Mouse (Mus musculus): ENCODE measurements around the gene Lcmt2.
A peak's percentile ranks its signal among the peaks of the same experiment; 100 is the strongest.
"Not testable (repeated sequence)": the region's sequence is repeated elsewhere in the genome, so short reads cannot be mapped to it uniquely, and the experiment has no call there.

The Lcmt2 gene

DNA sequence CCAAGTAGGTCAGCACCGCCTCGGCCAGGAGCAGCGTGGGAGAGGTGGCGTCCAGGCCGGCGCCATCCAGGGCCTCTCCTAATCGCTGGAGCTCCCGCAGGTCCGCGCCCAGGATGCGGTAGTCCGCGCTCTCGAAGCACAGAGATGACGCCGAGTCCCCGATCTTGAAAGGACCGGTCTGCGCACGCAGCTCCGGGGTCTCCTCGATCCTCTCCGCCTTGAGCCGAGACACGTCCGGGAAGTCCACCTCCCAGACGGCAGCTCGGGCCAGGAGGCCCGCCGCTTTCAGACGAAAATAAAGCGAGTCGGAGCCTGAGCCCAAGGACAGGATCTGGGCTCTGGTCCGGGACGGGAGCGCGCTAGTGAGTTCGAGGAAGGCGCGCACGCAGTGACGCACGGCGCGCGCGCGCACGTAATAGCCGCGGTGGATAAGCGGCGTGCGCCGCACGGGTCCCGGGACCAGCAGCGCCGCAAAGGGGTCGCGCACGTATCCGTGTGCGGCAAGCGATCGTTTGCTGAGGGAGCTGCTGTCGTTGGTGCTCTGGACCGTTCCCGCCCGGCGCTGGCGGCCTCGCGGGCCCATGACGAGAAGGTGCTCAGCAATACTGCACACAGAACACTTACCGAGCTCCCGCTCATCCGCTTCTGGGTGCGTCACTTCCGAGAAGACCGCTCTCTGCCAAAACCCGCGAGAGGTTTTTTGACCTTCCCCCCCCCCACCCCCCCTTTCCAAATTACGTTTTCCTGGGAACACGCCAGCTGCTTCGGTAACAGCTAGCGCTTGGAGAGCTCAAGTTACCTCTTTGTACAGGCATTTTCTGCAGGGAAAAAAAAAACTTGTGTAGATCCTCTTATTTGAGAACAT lies at the start of gene Lcmt2, which contains the start of gene Adal:
Lcmt2 (minus strand) TSS at position 636 of the 865 bp plus-strand sequence.
Adal (plus strand) TSS at position 411 of the 865 bp plus-strand sequence.
- peak; percentile 94 for DNase-seq (ENCODE audit: low read depth, low spot score)

DNA sequence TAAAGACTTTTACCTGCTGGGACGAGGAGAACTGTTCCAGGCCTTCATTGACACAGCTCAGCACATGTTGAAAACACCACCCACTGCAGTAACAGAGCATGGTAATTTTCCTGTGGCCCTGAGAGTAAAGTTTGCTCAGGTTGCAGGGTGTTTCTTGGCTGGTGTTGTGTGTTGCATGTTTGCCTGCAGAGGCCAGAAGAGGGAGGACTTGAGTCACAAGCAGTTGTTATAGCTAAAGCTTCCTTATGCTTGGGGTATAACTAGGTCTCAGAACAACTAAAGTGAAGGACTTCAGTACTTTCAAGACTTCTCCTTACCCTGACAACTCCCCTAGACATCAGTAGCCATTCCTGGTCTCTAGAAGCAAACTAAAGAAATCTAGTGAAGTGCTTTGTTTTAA lies 48.1 kb upstream of the Lcmt2 start:
- no peak for DNase-seq (ENCODE audit: low read depth, low spot score)

DNA sequence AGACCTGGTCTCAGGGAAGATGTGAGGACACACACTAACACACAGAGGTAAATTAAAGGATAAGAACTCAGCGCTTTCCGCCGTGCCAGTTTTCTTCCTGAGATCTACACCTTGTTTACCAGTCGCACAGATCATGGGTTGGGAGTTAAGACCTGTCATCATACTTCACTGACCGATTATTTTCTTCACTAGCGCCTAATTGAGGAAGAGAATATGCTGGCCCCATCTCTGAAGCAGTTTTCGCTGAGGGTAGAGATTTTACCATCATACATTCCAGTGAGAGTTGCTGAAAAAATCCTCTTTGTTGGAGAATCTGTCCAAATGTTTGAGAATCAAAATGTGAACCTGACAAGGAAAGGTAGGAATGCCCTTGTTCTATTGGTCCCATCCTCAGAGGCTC lies 43.7 kb upstream of the Lcmt2 start:
- no peak for DNase-seq (ENCODE audit: low read depth, low spot score)

DNA sequence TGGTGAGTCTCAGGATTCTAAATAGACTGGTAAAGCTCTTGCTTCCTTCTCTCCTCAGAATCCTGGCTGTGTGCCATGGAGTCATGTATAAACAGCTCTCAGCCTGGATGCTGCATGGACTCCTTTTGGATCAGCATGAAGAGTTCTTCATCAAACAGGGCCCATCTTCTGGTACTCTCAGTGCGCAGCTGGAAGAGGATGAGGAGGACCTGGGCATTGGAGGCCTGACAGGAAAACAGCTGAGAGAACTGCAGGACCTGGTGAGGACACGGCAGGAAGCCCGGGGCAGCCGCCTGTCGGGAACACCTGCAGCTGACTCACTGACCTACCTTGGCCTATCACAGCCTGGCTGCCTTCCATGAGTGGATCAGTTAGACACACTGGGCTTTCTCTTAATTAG lies 43.0 kb upstream of the Lcmt2 start:
- DNase-seq (ENCODE audit: low read depth, low spot score): no peak

DNA sequence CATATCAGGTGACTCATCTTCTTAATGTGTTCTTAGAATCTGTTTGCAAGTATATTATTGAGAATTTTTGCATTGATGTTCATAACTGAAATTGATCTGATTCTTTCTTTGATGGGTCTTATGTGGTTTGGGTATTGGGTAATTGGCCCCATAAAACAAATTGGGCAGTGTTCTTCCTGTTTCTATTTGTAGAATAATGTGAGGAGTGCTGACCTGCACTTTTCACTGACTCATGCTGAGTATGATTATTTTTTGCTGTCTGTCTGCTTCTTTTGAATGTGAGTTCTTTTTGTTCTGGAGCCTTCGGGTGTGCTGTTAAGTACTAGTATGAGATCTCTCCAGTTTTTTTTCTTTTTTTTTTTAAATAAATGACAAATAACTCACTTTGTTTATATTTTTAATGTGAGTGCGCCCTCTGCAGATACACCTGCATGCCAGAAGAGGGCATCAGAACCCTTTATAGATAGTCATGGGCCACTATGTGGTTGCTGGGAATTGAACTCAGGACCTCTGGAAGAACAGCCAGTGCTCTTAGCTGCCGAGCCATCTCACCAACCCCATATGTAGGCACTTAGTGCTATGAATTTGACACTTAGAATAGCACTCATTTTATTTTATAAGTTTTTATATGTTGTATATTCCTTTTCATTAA lies 38.5 kb upstream of the Lcmt2 start:
- peak; percentile 40 for DNase-seq (ENCODE audit: low read depth, low spot score)

DNA sequence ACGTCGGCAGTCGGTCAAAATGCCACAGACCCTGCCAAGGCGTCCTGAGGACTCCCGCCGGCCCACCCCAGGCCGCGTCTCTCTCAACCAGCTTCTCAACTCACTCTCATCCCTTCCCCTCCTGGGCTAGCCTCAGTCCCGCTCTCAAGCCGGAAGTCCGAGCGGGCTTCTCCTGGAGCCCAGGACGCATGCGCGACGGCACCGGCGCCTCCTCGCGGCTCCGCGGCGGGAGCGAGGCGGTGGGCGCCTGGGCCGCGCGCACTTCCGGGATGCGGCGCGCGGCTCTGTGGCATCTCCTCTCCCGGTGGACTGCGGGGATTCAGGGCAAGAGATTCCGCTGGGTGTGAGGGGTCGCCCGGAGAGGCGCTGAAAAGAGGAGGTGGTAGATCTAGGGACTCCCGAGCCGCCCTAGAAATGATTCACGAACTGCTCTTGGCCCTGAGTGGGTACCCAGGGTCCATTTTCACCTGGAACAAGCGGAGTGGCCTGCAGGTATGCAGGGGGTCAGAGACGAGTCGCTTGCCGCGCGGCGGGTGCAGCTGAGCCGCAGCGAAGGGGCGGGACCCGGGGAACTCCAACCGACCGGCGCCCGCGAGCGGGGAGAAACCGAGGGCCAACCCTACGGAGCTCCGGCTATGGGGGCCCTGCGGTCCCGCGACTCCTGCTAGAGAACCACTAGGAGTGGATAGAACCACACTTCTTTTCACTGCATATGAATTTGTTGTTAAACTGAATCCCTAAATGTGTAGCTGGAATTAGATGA lies 30.7 kb upstream of the Lcmt2 start, which contains the start of gene Zscan29:
Zscan29 (minus strand) TSS at position 146 of the 763 bp plus-strand sequence.
- peak; percentile 93 for DNase-seq (ENCODE audit: low read depth, low spot score)

DNA sequence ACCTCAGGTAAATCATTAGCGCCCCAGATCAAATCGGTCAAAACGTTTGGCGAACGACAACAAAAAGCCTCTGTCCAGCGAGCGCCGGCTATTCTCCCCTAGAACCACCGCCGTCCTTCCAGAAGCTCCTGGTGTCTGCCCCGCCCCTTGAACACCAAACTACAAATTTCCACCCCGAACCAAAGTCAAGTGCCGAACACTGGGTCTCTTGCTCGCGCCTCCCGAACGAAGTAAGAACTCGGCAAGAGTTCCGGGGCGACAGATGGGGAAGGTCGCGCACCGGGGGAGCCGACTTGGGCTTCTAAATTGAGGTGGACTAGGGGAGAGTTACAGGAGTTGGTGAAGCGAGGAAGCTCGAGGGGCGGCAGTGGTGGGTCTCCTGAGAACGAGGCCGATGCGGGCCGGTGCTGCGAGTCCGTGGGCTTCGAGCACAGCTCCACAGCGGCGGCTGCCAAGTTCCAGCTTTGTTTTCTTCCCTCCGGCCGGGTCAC lies 30.1 kb upstream of the Lcmt2 start, which contains the start of gene Tubgcp4:
Tubgcp4 (plus strand) TSS at position 174 of the 491 bp plus-strand sequence.
- peak; percentile 81 for DNase-seq (ENCODE audit: low read depth, low spot score)

DNA sequence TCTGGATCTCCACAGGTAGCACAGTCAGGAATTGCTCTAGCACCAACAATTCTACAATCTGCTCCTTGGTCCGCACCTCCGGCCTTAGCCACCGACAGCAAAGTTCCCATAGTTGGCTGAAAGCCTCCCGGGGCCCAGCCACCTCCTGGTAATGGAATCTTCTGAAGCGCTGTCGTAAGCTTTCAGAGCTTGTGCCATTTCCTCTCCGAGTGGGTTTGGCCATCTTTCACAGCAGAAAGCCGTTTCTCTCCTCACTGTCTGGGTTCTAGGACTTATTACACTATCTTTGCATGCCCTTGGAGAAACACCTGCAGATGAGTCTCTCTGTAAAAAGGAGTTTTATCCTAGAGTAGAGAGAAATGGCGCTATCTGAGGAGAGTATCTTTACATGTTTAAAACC lies 29.4 kb upstream of the Lcmt2 start:
- DNase-seq (ENCODE audit: low read depth, low spot score): peak; percentile 3

DNA sequence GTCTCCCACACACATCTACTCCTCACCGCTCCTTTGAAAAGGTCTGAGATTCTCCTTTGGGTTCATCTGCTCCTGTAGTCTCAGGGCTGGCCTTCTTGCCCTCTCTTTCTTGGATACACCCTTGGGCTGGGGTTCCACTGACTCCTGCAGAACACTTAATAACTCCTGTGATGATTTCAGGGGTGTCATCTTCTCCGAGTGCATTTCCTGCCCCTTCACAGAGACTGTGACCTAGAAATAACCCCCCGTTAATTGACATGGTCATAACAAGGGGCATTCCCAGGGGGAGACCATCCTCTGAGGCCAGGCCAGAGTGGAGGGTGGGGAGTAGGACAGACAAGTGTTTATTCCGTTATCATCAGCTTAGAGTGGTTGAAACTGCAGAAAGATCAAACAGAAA lies 28.7 kb upstream of the Lcmt2 start:
- DNase-seq (ENCODE audit: low read depth, low spot score): no peak

DNA sequence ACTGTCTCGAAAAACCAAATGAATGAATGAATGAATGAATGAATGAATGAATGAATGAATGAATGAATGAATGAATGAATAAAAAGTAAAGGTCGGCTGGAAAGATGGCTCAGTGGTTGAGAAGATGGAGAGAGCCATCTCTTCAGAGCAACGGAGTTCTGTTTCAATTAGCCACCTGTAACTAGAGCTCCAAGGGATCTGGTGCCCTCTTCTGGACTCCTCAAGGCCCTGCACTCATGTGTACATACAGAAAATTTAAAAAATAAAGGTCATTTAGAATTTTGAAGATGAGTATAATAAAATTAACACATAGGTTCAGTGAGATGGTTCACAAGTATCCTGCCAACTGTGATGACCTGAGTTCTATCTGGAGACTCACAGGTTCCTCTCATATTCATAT lies 12.6 kb upstream of the Lcmt2 start:
- peak; percentile 63 for DNase-seq (ENCODE audit: low read depth, low spot score)

DNA sequence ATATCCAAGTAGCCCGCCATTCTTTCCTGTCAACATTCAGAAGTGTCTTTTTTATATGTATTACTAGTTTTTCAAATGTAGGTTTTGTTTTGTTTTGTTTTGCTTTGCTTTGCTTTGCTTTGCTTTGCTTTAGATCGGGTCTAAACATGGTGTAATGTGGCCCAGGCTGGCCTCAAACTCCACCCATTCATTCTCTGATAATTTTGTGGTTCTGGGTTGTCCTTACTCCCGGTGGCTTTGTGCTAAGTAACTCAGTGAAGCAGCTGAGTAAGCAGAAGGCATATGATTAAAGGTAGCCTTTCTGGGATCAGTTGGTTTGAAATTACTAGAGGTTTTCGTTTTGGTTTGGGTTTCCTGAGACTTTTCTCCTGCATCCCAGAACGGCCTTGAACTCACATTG lies 9.2 kb upstream of the Lcmt2 start:
- no peak for DNase-seq (ENCODE audit: low read depth, low spot score)

DNA sequence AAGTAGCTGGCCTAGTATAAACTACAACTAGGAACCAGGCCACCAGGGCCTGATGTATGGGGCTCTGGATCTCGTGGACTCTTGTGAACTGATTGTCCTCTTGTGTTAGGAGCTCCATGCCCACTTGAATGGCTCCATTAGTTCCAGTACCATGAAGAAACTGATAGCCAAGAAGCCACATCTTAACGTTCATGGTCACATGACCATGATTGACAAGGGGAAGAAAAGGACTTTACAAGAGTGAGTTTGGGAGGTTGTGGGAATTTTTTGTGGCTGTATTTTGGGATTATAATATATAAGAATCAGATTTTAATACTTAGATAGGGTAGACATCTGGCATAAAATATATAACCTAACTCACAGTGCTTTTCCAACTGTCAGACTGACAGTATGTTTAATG lies 2.0 kb upstream of the Lcmt2 start:
- DNase-seq (ENCODE audit: low read depth, low spot score): no peak

DNA sequence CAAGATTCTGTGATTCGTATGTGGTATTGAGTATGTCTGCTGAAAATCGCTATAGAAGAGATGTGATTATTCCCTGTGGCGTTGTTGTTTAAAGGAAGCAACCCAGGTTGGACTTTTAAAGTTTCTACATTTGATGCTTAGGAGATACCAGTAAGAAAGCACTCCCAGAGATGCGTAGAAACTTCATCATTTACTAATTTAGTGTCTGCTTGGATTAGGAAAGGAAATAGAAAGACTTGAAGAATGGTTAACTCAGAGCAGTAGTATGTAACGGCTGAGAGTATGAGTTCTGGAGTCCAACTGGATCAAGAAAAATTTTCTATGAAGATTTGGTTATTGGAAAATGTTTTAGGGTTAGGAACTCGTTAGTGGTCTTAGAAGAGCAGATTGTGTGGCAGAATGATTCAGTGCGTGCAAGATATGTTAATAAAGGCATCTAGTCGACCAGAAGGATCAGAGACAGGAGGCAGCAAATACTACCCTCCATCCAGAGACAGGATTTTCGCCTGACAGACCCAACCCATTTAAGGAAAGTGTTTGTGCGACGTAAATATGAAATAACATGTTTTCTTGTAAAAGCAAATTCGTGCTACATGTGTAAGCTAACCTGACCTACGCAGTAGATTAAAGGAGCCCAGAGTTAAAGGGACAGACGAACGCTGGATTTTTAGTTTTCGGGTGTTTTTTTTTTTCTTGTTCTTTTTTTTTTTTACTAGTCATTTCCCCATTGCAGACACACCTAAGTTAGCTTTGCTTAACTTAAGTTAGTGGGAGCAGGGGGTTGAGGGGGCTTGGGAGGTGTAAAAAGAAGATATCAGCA lies 973 bp upstream of the Lcmt2 start:
- DNase-seq (ENCODE audit: low read depth, low spot score): no peak

DNA sequence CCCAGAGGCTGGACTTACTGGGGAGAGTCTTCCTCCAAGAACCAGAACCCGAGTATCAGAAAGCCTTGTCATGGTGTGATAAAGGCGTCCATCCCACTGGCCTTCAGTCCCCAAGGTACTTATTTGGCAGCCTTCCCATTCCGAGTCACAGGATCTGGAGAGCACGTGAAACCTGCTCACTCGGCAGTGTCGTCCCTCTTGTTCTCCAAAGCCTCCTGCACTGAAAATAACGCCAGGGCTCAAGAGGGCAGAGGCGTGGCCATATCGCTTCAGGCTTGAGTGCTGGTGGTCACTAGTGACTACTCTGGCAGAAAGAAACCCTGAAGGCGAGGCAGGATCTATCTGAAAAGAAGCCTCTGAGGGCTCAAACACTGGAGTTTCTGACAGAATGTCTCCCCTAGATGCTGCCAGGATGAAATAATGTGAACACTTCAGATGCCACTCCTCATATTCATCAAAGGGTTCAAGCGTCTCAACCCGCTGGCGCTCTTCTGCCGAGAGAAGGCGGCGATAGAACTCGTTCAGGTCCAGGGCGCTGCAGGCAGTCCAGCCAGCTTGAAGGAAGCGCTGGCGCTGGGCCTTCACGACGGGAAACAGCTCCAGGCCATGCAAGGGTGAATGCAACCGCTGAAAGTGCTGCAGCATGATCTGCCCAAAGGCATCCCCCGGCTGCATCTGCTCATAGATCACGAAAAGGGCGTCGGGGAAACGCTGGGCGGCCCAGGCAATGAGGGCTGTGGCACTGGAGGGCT lies 1.0 kb downstream of the Lcmt2 start:
- DNase-seq (ENCODE audit: low read depth, low spot score): peak; percentile 67

DNA sequence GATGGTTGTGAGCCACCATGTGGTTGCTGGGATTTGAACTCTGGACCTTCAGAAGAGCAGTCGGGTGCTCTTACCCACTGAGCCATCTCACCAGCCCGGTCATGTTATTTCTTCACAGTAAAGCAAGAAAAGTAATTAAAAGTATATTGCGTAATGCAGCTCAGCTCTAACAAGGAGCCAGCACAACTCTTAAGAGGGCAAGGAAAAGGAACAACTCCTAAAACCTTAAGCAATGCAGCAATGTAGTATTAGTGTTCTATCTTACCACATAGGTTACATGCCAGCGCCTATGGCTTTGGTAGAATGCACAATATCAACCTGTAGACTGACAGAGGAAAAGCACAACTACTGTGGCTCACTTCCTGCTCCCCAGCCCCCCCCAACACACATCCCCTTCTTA lies 3.1 kb downstream of the Lcmt2 start:
- DNase-seq (ENCODE audit: low read depth, low spot score): no peak

DNA sequence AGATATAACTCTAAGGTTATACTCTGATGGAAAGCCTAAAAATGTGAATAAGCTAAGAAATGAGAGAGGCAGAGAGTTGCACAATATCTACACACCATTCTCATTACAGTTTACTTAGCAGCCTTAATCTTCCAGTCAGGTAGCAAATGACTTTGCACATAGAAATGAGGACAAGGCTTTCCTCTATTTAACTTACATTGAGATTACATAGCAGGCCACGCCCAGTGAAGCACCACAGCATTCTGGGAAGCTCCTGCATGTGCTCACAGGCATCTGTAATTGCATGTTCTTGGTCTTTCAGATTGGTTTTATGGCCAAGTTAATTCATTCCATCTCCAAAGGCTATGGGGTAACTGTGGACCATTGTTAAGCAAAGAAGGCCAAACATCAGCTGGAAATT lies 7.6 kb downstream of the Lcmt2 start:
- DNase-seq (ENCODE audit: low read depth, low spot score): no peak

DNA sequence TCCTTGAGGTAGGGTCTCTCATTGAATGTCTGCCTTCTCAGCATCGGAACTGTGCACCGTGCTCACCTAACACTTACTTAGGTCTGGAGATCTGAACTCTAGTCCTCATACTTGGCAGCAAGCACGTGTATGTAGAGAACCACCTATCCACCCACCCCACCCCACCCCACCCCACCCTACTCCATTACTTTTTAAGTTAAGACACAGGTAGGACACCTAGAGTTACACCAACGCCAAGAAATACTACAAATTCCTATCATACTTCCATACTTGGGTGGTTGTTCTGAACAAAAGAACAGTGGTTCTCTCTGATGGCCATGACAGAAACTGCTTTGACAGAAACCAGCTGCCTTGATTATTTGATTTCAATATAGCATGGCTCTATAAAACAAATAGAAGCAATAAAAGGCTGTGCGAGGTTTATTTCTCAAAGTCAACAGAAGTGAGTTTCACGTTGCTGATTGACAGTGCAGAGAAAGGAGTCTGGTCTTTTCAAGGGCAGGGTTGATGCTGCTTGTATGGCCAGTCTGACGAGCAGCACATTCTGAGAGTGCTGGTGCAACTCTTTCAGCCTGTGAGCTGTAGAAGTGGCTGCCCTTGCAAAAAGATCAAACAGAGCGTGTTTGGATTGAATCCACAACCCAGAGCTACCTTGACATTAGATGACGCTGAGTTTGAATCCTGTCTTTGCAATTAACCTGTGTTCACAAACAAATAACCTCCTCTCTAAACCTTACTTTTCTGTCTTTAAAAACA lies 11.4 kb downstream of the Lcmt2 start:
- peak; percentile 21 for DNase-seq (ENCODE audit: low read depth, low spot score)

DNA sequence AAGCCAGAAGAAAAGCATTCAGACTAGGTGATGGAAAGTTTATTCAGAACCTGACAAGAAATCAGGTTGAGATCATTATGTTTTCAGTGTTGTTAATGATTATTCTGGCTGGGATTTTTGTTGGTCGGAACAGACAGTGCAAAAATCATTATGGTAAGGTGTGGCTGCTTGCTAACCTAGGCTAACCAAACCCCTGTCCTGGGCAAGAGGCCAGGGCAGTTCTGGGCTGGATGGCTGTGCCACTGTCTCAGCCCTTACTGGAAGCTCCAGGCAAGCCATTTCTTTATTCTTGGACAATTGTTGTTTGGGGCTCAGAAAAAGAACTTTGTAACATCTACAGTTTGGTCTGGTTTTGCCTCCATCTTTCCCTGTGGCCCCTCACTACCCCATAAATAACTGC lies 12.9 kb downstream of the Lcmt2 start:
- no peak for DNase-seq (ENCODE audit: low read depth, low spot score)

DNA sequence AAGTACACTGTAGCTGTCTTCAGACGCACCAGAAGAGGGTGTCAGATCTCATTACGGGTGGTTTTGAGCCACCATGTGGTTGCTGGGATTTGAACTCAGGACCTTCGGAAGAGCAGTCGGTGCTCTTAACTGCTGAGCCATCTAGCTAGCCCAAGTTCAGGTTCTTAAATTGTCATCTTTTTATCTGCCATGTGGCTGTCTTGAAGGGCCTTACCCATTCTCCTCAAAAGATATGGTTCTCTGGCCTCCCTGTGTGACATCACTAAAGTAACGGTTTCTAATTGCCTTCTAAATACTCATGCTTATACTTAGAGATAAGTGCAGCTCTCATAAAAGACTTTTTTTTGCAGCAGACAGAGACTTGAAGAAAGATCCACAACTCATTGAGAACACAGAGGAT lies 14.2 kb downstream of the Lcmt2 start:
- not testable (repeated sequence) for DNase-seq (ENCODE audit: low read depth, low spot score)

DNA sequence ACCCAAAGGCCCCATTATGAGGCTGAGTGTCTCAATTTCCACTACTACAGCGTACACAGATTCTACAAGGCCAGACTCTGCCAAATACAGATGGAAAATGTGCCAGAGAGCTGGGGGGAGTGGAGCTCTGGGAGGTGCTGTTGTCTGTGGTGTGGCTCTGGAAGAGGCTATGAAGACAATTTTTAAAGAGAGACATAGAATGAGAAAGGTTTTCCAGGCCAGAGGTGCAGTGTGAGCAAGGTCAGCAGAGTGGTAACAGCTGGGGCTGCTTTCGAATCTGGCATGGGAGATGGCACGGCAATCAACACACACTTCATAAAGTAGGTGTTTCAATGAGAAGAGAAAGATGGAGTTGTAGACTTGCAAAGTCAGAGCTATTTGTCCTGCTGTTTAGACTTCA lies 21.2 kb downstream of the Lcmt2 start:
- DNase-seq (ENCODE audit: low read depth, low spot score): no peak

All from R1 (cell line).